Mouse (Mus musculus) forelimb bud, embryonic 11.5 days (tissue): Measurements from ENCODE around the gene Pax2.

Experiments
- DNase-seq: peaks from one replicate; pipeline ENCODE4 v3.0.0-alpha.2; 2012; ENCODE audit warnings: low read depth, low spot score

Gene Pax2

DNA sequence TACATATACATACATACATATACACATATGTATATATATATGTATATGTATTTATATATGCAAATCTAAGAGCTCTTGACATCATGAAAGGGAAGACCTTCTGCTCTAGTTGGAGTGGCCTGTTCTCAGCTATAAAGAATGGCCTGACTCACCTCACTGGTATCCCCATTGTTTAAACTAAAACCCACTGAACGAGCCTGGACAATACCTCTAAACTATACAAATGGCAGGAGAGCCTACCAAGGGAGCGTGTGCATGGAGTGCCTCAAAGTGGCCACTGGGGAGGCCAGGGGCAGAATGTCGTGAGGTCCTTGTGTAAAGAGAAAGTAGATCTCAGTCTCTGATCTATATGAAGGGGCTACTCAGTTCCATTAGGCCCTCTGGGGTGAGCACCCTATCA, 26.1 kb downstream of the Pax2 start:
- no peak for DNase-seq

GRCm38 (mm10) chr19:44784391-44784790, 28.5 kb downstream of the Pax2 start:
- no peak for DNase-seq

GRCm38 (mm10) chr19:44788488-44788887, 32.6 kb downstream of the Pax2 start:
- no peak for DNase-seq

GRCm38 (mm10) chr19:44791981-44792380, 36.1 kb downstream of the Pax2 start:
- no peak for DNase-seq

DNA sequence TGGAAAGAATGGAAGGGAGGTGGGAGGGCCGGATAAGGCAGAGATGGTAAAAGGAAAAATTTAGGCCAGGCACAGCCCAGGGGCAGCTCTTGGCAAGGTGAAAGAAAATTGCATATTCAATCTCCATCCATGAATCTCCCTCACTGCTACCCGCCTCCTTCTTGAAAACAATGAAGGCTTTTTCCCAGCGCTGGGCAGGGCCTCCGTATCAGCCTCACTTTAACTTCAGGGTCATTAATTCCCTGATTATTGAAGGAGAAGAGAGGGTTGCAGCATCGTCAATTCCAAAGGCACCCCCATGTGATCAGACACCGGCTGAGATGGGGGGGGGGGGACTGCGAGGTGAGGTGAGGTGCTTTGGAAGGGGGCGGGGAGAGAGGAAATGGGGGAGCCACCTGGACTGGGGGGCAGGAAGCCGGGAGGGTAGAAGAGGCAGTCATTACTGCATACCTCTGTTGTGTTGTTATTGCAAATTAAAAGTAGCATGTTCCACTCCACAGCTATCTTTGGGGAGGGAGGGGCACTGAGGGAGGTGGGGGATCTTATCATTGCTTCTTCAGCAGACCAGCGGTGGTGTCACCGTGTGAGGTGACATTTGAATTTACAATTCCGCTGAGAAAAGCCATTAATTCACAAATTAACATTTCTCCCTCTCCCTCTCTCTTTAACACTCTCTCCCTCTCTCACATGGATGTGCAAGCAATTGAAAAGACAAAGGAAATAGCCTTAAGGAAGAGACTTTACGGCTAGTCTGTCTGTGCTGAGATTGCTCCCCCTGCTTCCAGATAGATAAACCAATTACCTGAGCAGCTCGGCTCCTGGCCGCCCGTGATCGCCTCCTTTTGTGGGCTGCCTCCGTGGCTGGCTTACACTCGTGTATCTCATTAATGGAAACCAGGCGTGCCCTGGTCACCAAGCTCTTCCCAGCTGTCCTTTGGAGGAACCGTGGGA, 41.5 kb downstream of the Pax2 start:
- no peak for DNase-seq

GRCm38 (mm10) chr19:44798731-44799130, 42.9 kb downstream of the Pax2 start:
- DNase-seq = no peak

GRCm38 (mm10) chr19:44799156-44799555, 43.3 kb downstream of the Pax2 start:
- DNase-seq = no peak

- DNase-seq = no peak
These were observed 44.5 kb downstream of the Pax2 start for GRCm38 (mm10) chr19:44800327-44800726.

GRCm38 (mm10) chr19:44808734-44809133, 52.9 kb downstream of the Pax2 start:
- DNase-seq = no peak

GRCm38 (mm10) chr19:44812666-44813429, 57.0 kb downstream of the Pax2 start:
- no peak for DNase-seq

- DNase-seq = no peak
These were observed 59.3 kb downstream of the Pax2 start for GRCm38 (mm10) chr19:44815111-44815510.

- peak; percentile 62 for DNase-seq
These were observed 61.7 kb downstream of the Pax2 start for GRCm38 (mm10) chr19:44817403-44818128.

DNA sequence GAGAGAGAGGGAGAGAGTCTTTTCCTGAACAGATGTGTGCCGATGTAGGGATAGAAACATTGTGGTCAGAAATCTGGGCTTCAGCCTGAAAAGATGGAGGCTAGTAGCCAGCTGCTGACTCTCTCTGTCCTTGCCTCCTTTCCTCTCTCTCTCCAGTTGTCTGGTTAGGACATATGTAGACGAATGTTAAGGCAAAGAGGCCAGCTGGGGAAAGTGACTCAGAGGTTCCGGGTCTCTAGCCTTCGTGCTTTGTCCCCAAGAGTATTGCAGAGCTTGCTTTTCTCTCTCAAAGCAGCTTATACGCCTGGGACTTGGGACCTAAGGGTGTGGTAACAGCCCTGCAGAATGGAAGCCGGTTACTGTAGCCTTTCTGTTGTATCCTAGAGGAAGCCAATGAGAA, 62.8 kb downstream of the Pax2 start:
- no peak for DNase-seq

DNA sequence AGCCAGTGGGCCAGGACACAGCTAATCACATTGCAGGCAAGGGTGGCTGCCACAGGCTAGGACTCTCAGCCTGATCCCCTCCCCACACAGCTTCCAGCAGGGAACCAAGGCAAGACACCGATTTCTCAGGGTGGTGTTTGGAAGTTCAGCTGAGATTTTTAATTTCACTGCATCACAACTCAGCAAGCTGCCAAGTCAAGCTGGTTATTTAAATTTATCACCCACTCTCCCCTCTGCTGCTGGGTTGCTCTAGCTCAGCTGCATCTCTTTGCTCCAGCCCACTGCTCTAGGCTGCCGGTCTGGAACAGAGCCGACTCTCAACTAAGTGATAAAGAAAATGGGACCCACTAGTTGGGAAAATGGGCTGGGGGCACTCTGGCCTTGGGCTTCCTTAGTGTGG, 65.7 kb downstream of the Pax2 start:
- no peak for DNase-seq

DNA sequence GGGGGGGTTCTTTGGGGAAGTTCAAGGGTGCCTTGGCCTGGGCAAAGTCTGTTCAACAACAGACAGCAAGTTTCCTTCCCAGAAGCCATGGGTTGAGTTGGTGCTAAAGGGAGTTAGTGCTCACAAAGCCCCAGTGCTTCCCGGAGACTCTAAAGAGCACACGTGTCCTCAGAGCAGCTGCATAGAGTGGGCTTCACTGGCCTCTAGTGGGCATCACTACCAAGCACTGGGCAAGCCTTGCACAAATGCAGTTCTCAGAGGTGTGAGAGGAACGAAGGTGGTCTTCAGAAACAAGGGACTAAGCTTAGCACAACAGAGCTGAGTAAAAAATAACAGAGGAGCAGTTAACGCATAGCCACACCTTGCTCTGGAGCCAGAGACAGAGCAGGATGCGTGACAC, 66.5 kb downstream of the Pax2 start:
- no peak for DNase-seq

DNA sequence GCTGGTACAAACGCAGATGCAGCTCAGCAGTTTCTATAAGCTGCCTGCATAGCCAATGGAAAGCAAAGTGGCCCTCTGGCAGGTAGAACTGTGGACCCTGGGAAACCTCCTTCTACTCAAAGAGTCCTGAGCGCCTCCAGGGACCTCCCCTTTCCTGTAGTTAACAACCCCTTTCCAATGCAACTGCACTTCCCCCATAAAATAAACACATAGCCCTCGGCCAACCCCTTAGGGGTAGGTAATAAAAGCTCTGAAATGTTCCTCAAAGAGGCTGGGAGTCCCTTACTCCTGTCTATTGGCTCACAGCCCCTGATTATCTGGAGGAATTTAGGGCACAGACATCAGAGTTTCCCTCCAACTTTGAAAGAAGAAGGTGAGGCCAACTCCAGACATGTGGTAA, 67.8 kb downstream of the Pax2 start:
- peak; percentile 51 for DNase-seq

- DNase-seq = no peak
These were observed 69.4 kb downstream of the Pax2 start for GRCm38 (mm10) chr19:44825216-44825768.

- DNase-seq = no peak
These were observed 70.0 kb downstream of the Pax2 start for GRCm38 (mm10) chr19:44825819-44826218.

DNA sequence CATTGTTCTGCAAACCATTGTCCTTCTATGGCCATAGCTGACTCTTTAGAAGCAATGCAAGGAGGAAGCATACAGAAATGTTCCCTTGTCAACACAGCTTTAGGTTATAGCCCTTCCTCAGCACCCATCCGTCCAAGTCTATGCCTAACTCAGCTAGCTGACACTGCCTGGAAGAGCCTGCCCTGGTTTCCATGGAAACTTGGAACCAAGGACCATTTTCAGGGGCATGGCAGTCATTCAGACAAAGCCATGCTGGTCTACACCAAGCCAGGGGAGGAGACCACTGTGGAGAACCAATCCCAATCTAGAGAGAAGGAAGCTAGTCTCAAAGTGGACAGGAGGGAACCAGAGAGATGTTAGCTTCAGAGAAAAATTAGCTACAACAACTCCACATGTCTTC, 77.5 kb downstream of the Pax2 start:
- no peak for DNase-seq

GRCm38 (mm10) chr19:44834218-44835041, 78.6 kb downstream of the Pax2 start:
- no peak for DNase-seq
